Mouse (Mus musculus) adrenal gland, adult (tissue): ENCODE measurements around the gene Gm7358.
"Not testable (repeated sequence)": the region's sequence is repeated elsewhere in the genome, so short reads cannot be mapped to it uniquely, and the experiment has no call there.

ENCODE experiments used
- DNase-seq, 2 experiments: peaks; one replicate each; pipeline ENCODE4 v3.0.0; 2022 to 2023; ENCODE audit warnings: low spot score in 1 of 2; ENCODE audit not compliant: inconsistent age in 2 of 2

Gene Gm7358

DNA sequence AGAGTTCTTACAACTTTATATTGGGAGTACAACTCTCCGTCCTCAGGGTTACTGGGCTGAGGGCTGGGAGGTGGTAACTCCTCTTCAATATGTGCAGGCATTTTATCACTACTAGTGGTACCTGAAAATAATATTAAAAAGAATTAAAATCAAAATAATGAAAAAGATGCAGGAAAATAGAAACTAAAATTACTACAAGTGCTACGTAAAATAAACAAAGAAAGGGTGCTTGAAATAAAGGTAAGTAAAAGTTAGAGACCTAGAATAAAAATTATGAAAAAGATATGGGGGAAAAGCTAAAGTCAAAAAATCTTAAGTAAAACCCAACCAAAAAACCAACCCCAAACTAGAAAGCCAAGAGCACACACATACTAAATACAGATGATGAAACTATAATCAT is at the start of gene Gm7358:
Gene Gm7358 (minus strand): TSS at position 101 of the 400 bp plus-strand sequence.
- DNase-seq = not testable (repeated sequence)

DNA sequence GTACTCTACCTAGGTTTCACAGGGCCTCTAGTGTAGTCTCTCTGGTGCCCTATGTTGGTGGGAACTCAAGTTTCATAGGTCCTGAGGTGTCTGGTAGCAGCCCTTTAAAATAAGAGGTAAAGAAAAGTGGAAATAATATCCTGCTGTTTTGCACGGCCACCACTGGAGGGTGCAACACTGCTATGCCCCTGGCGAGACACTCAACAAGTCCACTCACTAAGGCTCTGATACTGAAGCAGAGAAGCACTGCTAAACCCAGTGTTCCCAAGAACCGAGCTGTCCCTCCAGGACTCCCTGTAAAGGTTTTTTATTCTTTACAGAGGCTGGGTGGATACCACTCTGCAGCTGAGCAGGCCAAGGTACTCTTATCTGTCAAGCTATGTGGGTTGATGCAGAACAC is 43.7 kb upstream of the Gm7358 start:
- DNase-seq = peak in 1 of 2 experiments; percentile 34

DNA sequence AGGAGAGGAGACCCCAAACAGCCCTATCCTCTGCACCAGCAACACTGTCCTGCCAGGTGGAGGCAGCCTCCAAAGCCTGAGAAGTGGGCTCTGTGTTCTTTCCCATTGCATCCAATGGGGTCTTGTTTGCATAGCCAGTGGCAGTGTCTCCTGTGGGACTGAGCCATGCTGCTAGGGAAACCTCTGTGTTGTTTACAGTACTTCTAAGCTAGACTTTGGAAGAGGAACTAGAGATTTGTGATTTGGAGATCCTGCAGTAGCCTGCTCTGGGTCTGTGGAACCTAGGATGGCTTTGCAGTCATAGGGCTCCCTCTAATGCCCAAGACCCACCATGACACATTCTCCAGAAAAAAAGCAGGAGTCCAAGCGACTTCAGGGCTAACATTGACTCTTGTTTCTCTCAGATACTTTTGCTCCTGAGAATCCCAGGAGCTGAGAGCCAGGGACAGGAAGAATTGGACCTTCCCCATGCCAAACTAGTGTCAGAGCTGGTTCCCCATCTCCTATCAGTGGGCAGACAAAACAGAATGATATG is 42.2 kb upstream of the Gm7358 start:
- DNase-seq = peak; percentile 11 to 65

DNA sequence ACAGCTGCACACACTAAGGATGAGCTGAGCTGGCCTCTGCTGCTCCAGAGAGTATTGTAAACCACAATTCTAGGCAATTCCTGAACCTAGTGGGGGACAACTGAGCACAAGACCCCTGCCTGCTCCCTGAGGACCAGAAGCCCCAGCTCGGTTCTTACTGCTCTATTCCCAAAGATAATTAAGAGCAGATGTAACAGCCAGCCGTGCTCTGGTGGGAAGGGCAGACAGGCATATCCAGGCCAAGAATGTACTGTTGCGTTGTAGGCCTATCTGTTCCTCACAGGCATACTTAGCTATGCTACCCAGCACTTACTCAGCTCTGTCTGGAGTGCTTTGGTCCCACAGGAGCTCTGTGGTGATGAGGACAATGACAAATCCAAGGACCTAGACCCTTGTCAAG is 40.6 kb upstream of the Gm7358 start:
- DNase-seq = not testable (repeated sequence)

DNA sequence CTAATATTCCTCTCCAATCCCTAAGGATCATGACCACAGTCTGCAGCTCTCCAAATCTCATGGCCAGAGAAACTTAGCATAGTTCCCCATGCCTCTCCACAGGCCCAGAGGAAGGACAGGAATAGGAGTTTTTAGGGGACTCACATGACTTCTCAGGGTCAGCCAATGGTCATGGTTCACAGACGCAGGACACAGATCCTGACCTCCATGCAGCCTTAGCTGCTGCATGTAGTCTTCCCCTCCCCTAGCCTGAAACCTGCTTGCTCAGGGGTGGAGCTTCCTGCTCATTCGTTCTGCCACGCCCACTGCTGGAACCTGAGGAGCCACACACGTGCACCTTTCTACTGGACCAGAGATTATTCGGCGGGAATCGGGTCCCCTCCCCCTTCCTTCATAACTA is 34.8 kb upstream of the Gm7358 start:
- not testable (repeated sequence) for DNase-seq

DNA sequence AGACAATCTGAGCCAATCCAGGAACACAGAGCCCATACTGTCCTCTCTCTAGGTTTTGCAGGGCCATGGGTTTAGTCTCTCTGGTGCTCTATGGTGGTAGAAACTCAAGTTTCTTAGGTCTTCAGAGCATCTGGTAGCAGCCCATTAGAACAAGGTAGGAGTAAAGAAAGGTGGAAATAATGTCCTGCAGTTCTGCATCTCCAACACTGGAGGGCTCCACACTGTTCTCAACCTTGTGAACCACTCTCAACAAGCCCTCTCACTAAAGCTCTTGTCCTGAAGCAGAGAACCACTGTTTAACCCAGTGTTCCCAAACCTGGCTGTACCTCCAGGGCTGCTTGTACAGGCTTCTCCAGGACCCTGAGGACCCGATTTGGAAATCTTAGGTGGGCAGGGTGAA is 27.3 kb upstream of the Gm7358 start:
- peak in 1 of 2 experiments; percentile 33 for DNase-seq

DNA sequence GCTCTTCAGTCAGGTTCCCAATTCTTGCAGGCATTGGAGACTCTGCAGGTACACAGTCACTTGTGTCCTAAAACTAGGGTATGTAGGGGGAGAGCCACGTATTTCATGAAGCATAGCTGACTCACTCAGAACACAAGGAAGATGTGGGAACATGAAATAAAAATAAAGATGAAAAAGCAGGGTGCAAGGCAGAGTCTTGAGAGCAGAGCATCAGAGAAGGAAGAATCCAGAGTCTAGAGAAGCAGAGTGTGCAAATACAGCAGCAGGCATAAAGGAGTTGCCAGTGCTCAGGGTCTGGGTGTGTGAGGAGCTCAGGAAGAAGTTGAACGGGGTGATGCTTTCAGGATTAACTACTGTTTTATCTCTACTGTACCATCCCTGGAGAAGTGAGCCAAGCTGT is 17.5 kb downstream of the Gm7358 start:
- DNase-seq = not testable (repeated sequence)

DNA sequence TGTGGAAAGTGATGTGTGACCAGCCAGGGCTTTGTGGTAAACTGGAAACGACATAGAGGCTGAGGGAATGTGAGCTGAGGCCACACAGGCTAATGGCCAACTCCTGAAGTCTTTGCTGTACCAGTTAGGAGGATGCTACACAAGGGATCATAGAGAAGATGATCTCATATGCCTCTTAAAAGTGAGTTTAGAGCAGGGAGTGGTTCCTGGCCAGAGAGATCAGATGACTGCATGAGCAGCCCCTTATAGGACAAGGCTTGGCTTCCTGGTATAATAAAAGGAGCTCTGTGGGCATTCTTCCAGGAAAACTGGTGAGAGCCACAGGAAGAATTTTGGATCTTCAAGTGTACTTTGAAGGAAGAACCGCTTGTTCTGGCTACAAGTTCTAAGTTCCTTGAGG is 22.3 kb downstream of the Gm7358 start:
- peak in 1 of 2 experiments; percentile 6 for DNase-seq

DNA sequence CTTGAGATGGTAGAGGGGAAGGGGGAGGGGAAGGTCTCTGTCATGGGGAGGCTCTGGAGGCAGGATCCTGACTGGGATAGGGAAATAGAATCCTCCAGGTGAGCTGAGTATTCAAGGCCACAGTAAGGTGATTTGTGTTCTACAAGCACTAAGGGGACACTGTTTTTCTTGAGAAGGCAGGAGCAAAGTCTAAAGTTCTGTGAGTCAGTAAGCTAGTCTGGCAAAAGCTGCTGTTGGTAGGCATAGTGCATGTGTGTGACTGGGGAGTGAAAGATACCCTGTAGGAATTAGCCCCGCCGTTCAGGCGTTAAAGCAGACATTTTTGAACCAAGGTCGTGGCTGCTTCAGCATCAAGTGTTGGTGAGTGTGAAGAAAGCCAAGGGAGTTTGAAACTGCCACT is 23.2 kb downstream of the Gm7358 start:
- not testable (repeated sequence) for DNase-seq
